Mouse (Mus musculus) heart, embryonic 10.5 days (tissue): Measurements from ENCODE around the gene Prl3d1. TPM values are rescaled to one million over a fixed set of nuclear protein-coding genes. Genes with fewer than 3 reads are reported as not detected.
"Not testable (repeated sequence)": the region's sequence is repeated elsewhere in the genome, so short reads cannot be mapped to it uniquely, and the experiment has no call there.

Experiments
- DNase-seq: peaks from one replicate; pipeline ENCODE4 v3.0.0-alpha.2; 2017; ENCODE audit warnings: low spot score
- H3K27ac ChIP-seq: fragments of 300-500 bp; sonication (generic); 2 replicates; pipeline ENCODE4 v1.5.1; 2016; ENCODE audit warnings: mild to moderate bottlenecking
- H3K27me3 ChIP-seq: fragments of 300-500 bp; sonication (generic); 2 replicates; pipeline ENCODE4 v1.6.1; 2016; ENCODE audit warnings: mild to moderate bottlenecking; ENCODE audit not compliant: poor library complexity, insufficient read depth, severe bottlenecking
- H3K36me3 ChIP-seq: fragments of 300-500 bp; sonication (generic); 2 replicates; pipeline ENCODE4 v1.6.1; 2016; ENCODE audit warnings: mild to moderate bottlenecking, moderate library complexity
- H3K4me1 ChIP-seq: fragments of 300-500 bp; sonication (generic); 2 replicates; pipeline ENCODE4 v1.6.1; 2016; ENCODE audit warnings: mild to moderate bottlenecking
- H3K4me3 ChIP-seq: fragments of 300-500 bp; sonication (generic); 2 replicates; pipeline ENCODE4 v1.5.1; 2016; ENCODE audit warnings: mild to moderate bottlenecking, moderate library complexity
- H3K9me3 ChIP-seq: fragments of 300-500 bp; sonication (generic); 2 replicates; pipeline ENCODE4 v1.6.1; 2016; ENCODE audit warnings: mild to moderate bottlenecking, moderate library complexity
- WGBS: fragments of 180-500 bp; shearing (Covaris S2); methylation state at CpG from one replicate; pipeline ENCODE4 v1.1.7; 2016; 5-methylcytosine and 5-hydroxymethylcytosine counted together
- polyA plus RNA-seq: library from polyadenylated mRNA; unstranded; fragments of >200 nt; fragmentation: Nextera tagmentation; extraction: Ambion mirVana; gene quantifications from 2 replicates; pipeline ENCODE4 v1.2.1, GENCODE M21; 2016

Prl3d1 gene
- not detected in 2 replicates for polyA plus RNA-seq

- 83% methylated on average over 5 of the region's 5 CpGs for WGBS
- not testable (repeated sequence) for DNase-seq, H3K4me1 ChIP-seq, H3K4me3 ChIP-seq, H3K27ac ChIP-seq, H3K27me3 ChIP-seq, H3K36me3 ChIP-seq, H3K9me3 ChIP-seq
Measured at GRCm38 (mm10) chr13:27093890-27094289, at the start of gene Prl3d1. Gene Prl3d1 (plus strand): TSS chr13:27094190.

- no peaks in the 10 kb centered on the region for H3K36me3 ChIP-seq
- no peaks in the 10 kb centered on the region for H3K27me3 ChIP-seq
- no peak within 1 kb of the TSS for H3K4me3 ChIP-seq
- no peak for DNase-seq
- 80% methylated on average over 1 of the region's 1 CpGs for WGBS
- no peaks in the 10 kb centered on the region for H3K9me3 ChIP-seq
- H3K4me1 ChIP-seq: no peaks in the 10 kb centered on the region
- no peak within 1 kb of the TSS for H3K27ac ChIP-seq
Measured at GRCm38 (mm10) chr13:27057270-27057669, 36.7 kb upstream of the Prl3d1 start, which contains the start of gene Prl. Gene Prl (plus strand): TSS chr13:27057570.

- no peaks in the 10 kb centered on the region for H3K9me3 ChIP-seq
- H3K36me3 ChIP-seq: no peaks in the 10 kb centered on the region
- WGBS: 78% methylated on average over 7 of the region's 7 CpGs
- H3K27ac ChIP-seq: no peak overlapping the region
- no peak for DNase-seq
- no peaks in the 10 kb centered on the region for H3K27me3 ChIP-seq
- no peaks in the 10 kb centered on the region for H3K4me1 ChIP-seq
- no peak overlapping the region for H3K4me3 ChIP-seq
Measured at GRCm38 (mm10) chr13:27059177-27059576, 34.8 kb upstream of the Prl3d1 start.

- H3K4me3 ChIP-seq, H3K4me1 ChIP-seq, DNase-seq, H3K9me3 ChIP-seq, H3K36me3 ChIP-seq, H3K27me3 ChIP-seq, H3K27ac ChIP-seq: not testable (repeated sequence)
- WGBS: 68% methylated on average over 3 of the region's 4 CpGs
Measured at GRCm38 (mm10) chr13:27121398-27121797, 27.4 kb downstream of the Prl3d1 start, which contains the start of gene Prl3d2. Gene Prl3d2 (plus strand): TSS chr13:27121698.

GRCm38 (mm10) chr13:27148264-27148663 lies 54.3 kb downstream of the Prl3d1 start:
- no peak overlapping the region for H3K4me3 ChIP-seq
- no peak overlapping the region for H3K27ac ChIP-seq
- H3K4me1 ChIP-seq: no peaks in the 10 kb centered on the region
- no peaks in the 10 kb centered on the region for H3K27me3 ChIP-seq
- DNase-seq: no peak
- no peaks in the 10 kb centered on the region for H3K9me3 ChIP-seq
- no peaks in the 10 kb centered on the region for H3K36me3 ChIP-seq
- WGBS: 47% methylated on average over 1 of the region's 1 CpGs

Other genes with a start within 250 kb of the Prl3d1 start
- gene Prl, start 36.6 kb upstream of the Prl3d1 start, polyA plus RNA-seq: not detected in 2 replicates
- not detected in 2 replicates for gene Prl3d2, start 27.5 kb downstream of the Prl3d1 start, polyA plus RNA-seq
- gene Prl3d3, start 62.6 kb downstream of the Prl3d1 start, polyA plus RNA-seq: not detected in 2 replicates
- not detected in 2 replicates for gene Prl3c1, start 102.5 kb downstream of the Prl3d1 start, polyA plus RNA-seq
- gene Prl3b1, start 147.7 kb downstream of the Prl3d1 start, polyA plus RNA-seq: 0.30 and 0.82 TPM in 2 replicates
- not detected in 2 replicates for gene Prl3a1, start 165.2 kb downstream of the Prl3d1 start, polyA plus RNA-seq
- gene Prl6a1, start 218.4 kb downstream of the Prl3d1 start, polyA plus RNA-seq: not detected in 2 replicates